Mouse (Mus musculus): ENCODE measurements around the gene Zdhhc25. TPM values are rescaled to one million over a fixed set of nuclear protein-coding genes. Genes with fewer than 3 reads are reported as not detected.

Gene Zdhhc25
- polyA plus RNA-seq, 1 experiment from 2014 or later = not detected

GRCm38 (mm10) chr15:88624874-88625277, 24.8 kb downstream of the Zdhhc25 start:
- Histone ChIP-seq H3K4me1 (ENCODE audit: control insufficient read depth, insufficient read depth, low read length) (no peaks in the 10 kb centered on the region), H3K27ac (ENCODE audit: low read depth, low read length) (no peak overlapping the region), H3K27me3 (ENCODE audit: control insufficient read depth, insufficient read depth, low read length) (no peaks in the 10 kb centered on the region), H3K36me3 (ENCODE audit: control insufficient read depth, insufficient read depth, low read length) (no peaks in the 10 kb centered on the region), H3K4me3 (ENCODE audit: low read length) (no peak overlapping the region), H3K4me2 (replicated peaks; ENCODE audit: low read depth, low read length) (no peak overlapping the region), H3K9me3 (ENCODE audit: control insufficient read depth, low read length) (no peaks in the 10 kb centered on the region), H3K9ac (ENCODE audit: low read depth, low read length) (no peak overlapping the region)
- ATAC-seq (ENCODE audit: low FRiP score, low TSS enrichment) = no peak
- 88% methylated on average over 6 of the region's 6 CpGs for WGBS

- H3K4me1 ChIP-seq (ENCODE audit: control insufficient read depth, insufficient read depth, low read length) = no peaks in the 10 kb centered on the region
- no peak for ATAC-seq (ENCODE audit: low FRiP score, low TSS enrichment)
- no peak overlapping the region for H3K9ac ChIP-seq (ENCODE audit: low read depth, low read length)
- 80% methylated on average over 3 of the region's 3 CpGs for WGBS
- no peak overlapping the region for H3K4me3 ChIP-seq (ENCODE audit: low read length)
- no peak overlapping the region for H3K4me2 ChIP-seq (replicated peaks; ENCODE audit: low read depth, low read length)
- H3K27me3 ChIP-seq (ENCODE audit: control insufficient read depth, insufficient read depth, low read length) = no peaks in the 10 kb centered on the region
- no peaks in the 10 kb centered on the region for H3K9me3 ChIP-seq (ENCODE audit: control insufficient read depth, low read length)
- no peaks in the 10 kb centered on the region for H3K36me3 ChIP-seq (ENCODE audit: control insufficient read depth, insufficient read depth, low read length)
- no peak overlapping the region for H3K27ac ChIP-seq (ENCODE audit: low read depth, low read length)
Measured at GRCm38 (mm10) chr15:88625303-88626066, 25.4 kb downstream of the Zdhhc25 start.

GRCm38 (mm10) chr15:88626886-88627488, 26.9 kb downstream of the Zdhhc25 start:
- Histone ChIP-seq H3K27ac (ENCODE audit: low read depth, low read length) (no peak overlapping the region), H3K36me3 (ENCODE audit: control insufficient read depth, insufficient read depth, low read length) (no peaks in the 10 kb centered on the region), H3K4me2 (replicated peaks; ENCODE audit: low read depth, low read length) (no peak overlapping the region), H3K4me1 (ENCODE audit: control insufficient read depth, insufficient read depth, low read length) (no peaks in the 10 kb centered on the region), H3K27me3 (ENCODE audit: control insufficient read depth, insufficient read depth, low read length) (no peaks in the 10 kb centered on the region), H3K4me3 (ENCODE audit: low read length) (no peak overlapping the region), H3K9me3 (ENCODE audit: control insufficient read depth, low read length) (no peaks in the 10 kb centered on the region), H3K9ac (ENCODE audit: low read depth, low read length) (no peak overlapping the region)
- WGBS = 86% methylated on average over 5 of the region's 5 CpGs
- no peak for ATAC-seq (ENCODE audit: low FRiP score, low TSS enrichment)

- Histone ChIP-seq H3K9me3 (ENCODE audit: control insufficient read depth, low read length) (no peaks in the 10 kb centered on the region), H3K4me2 (replicated peaks; ENCODE audit: low read depth, low read length) (no peak overlapping the region), H3K9ac (ENCODE audit: low read depth, low read length) (no peak overlapping the region), H3K4me3 (ENCODE audit: low read length) (no peak overlapping the region), H3K27ac (ENCODE audit: low read depth, low read length) (no peak overlapping the region), H3K36me3 (ENCODE audit: control insufficient read depth, insufficient read depth, low read length) (no peaks in the 10 kb centered on the region), H3K27me3 (ENCODE audit: control insufficient read depth, insufficient read depth, low read length) (no peaks in the 10 kb centered on the region), H3K4me1 (ENCODE audit: control insufficient read depth, insufficient read depth, low read length) (no peaks in the 10 kb centered on the region)
- no peak for ATAC-seq (ENCODE audit: low FRiP score, low TSS enrichment)
- WGBS = 67% methylated on average over 9 of the region's 9 CpGs
Measured at GRCm38 (mm10) chr15:88628801-88629356, 28.8 kb downstream of the Zdhhc25 start.

GRCm38 (mm10) chr15:88635205-88635604, 35.1 kb downstream of the Zdhhc25 start:
- Histone ChIP-seq H3K36me3 (ENCODE audit: control insufficient read depth, insufficient read depth, low read length) (no peaks in the 10 kb centered on the region), H3K4me3 (ENCODE audit: low read length) (no peak overlapping the region), H3K4me2 (replicated peaks; ENCODE audit: low read depth, low read length) (no peak overlapping the region), H3K9me3 (ENCODE audit: control insufficient read depth, low read length) (no peaks in the 10 kb centered on the region), H3K9ac (ENCODE audit: low read depth, low read length) (no peak overlapping the region), H3K4me1 (ENCODE audit: control insufficient read depth, insufficient read depth, low read length) (no peaks in the 10 kb centered on the region), H3K27ac (ENCODE audit: low read depth, low read length) (no peak overlapping the region), H3K27me3 (ENCODE audit: control insufficient read depth, insufficient read depth, low read length) (no peaks in the 10 kb centered on the region)
- no peak for ATAC-seq (ENCODE audit: low FRiP score, low TSS enrichment)
- WGBS = 71% methylated on average over 5 of the region's 5 CpGs

GRCm38 (mm10) chr15:88651019-88651418, 50.9 kb downstream of the Zdhhc25 start:
- WGBS = 26% methylated on average over 13 of the region's 13 CpGs
- H3K9me3 ChIP-seq (ENCODE audit: control insufficient read depth, low read length) = no peaks in the 10 kb centered on the region
- H3K4me2 ChIP-seq (replicated peaks; ENCODE audit: low read depth, low read length) = no peak overlapping the region
- no peak overlapping the region for H3K9ac ChIP-seq (ENCODE audit: low read depth, low read length)
- no peak overlapping the region for H3K4me3 ChIP-seq (ENCODE audit: low read length)
- no peaks in the 10 kb centered on the region for H3K4me1 ChIP-seq (ENCODE audit: control insufficient read depth, insufficient read depth, low read length)
- no peak for ATAC-seq (ENCODE audit: low FRiP score, low TSS enrichment)
- no peaks in the 10 kb centered on the region for H3K27me3 ChIP-seq (ENCODE audit: control insufficient read depth, insufficient read depth, low read length)
- H3K36me3 ChIP-seq (ENCODE audit: control insufficient read depth, insufficient read depth, low read length) = no peaks in the 10 kb centered on the region
- no peak overlapping the region for H3K27ac ChIP-seq (ENCODE audit: low read depth, low read length)

Other genes starting within 250 kb of the Zdhhc25 start
- gene Brd1, start 133.9 kb downstream of the Zdhhc25 start, polyA plus RNA-seq (2014; fragmentation: Nextera tagmentation; extraction: Ambion mirVana) = 26.0 and 27.2 TPM in 2 replicates
- gene Zbed4, start 151.4 kb downstream of the Zdhhc25 start, polyA plus RNA-seq (2014; fragmentation: Nextera tagmentation; extraction: Ambion mirVana) = 12.4 and 26.8 TPM in 2 replicates
- 8.6 and 13.7 TPM in 2 replicates for gene Alg12, start 219.0 kb downstream of the Zdhhc25 start, polyA plus RNA-seq (2014; fragmentation: Nextera tagmentation; extraction: Ambion mirVana)
- 80.3 and 100 TPM in 2 replicates for gene Creld2, start 219.3 kb downstream of the Zdhhc25 start, polyA plus RNA-seq (2014; fragmentation: Nextera tagmentation; extraction: Ambion mirVana)

Measured in kidney, embryonic 14.5 days (tissue).